Mouse (Mus musculus): ENCODE measurements around the gene Polr2g.
A peak's percentile ranks its signal among the peaks of the same experiment; 100 is the strongest.

DNA sequence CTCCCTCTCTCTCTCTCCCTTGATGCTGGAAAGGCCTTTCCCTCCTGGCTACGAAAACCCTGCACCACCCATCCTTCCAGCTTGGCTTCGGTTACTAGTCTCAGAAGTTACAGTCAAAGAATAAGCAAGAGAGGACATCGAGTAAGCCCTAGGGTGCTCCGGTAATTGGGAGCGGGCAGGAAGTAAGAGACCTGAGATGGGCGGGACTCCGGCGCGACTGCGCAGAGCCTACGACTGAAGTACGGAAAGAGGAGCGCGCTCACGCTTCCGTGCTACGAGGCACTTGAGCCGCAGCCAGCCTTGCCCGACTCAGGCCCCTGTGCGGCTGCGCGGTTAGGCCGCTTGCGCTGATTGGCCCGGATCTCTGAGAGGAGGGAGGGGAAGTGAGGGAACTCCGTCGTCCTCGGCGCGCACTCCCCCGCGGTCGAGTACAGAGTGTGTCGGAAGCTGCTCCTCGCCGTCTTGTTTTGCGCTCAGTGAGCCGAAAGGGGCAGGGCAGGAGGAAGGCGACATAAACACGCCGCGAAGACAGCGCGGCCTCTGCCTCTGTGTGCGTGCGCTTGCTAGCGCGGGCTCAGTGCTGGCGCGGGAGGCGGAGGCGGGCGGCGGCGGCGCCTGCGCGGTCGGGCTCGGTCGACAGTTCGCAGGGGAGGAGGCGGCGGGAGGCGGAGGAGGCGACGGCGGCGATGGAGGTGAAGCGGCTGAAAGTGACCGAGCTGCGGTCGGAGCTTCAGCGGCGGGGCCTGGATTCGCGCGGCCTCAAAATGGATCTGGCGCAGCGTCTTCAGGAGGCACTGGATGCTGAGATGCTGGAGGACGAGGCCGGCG, 21.4 kb upstream of the Polr2g start, which contains the start of gene Hnrnpul2:
- TF ChIP-seq CTCF (IDR thresholded peaks at IDR 0.05; ENCODE audit: borderline replicate concordance, control insufficient read depth, extremely low read depth, insufficient read depth, low read length, poor library complexity) (0 out of 2 replicates have a peak, but pooled peaks have one; percentile 46), POLR2A (IDR thresholded peaks at IDR 0.05; ENCODE audit: control insufficient read depth, extremely low read depth, insufficient read depth, low read length, poor library complexity) (peak; percentile 94)

All from thymus, adult 2 months (tissue).